Mouse (Mus musculus): ENCODE results near the gene Sema4c.
A peak's percentile ranks its signal among the peaks of the same experiment; 100 is the strongest.

The Sema4c gene

DNA sequence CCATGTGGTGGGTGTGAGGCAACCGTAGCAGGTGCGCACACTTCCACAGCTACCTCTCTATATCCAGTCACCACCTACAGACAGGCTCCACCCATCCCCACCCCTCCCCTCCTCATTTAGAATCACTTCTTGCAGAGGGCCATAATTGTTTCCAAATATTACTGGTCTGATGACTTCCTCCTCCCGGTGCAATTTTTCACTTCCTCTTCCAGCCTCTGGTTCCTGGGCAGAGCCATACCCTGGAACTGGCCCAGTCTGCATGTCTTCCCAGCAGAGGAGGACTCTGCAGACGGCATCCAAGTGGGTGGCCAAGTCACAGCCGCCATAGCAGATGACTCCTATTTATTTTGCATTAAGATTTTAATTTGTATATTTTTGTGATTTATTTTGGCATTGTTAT is 49.9 kb downstream of the Sema4c start:
- no peak for DNase-seq (ENCODE audit: extremely low read depth, low read depth)

DNA sequence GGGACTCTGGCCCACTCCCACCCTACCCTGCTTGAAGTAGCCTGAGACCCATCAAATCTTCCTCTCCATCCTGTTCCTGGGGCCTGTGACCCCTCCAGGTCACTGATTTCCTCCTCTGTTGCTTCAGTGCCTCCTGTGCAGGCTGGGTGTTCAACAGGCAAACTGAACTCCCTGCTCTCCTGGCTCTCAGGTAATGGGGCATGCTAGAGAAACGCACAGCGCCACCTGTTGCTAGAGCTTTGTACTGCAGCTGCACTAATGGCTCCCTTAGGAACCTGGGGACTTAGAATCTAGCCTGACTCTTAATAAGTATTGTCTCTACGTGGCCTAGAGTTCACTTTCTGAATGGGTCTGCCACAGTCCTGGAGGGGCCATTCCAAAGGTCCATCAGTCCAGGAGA is 56.9 kb downstream of the Sema4c start:
- peak; percentile 23 for DNase-seq (ENCODE audit: extremely low read depth, low read depth)

Data from MEL-GATA-1-ER (cell line).